Mouse (Mus musculus) gastrocnemius, postnatal 4 days (tissue): ENCODE measurements around the gene Akt1s1. TPM values are rescaled to one million over a fixed set of nuclear protein-coding genes. Genes with fewer than 3 reads are reported as not detected.

Experiments used
- DNase-seq, 2 experiments: peaks; one replicate each; pipeline ENCODE4 v3.0.0; 2021 to 2022; ENCODE audit warnings: low spot score in 2 of 2, mixed read lengths in 2 of 2
- long read RNA-seq, 2 experiments: library from polyadenylated mRNA; stranded (forward); transcript quantifications; one replicate each; pipeline ENCODE4 v2.0.0; 2021
- total RNA-seq, 2 experiments: library from RNA; stranded (reverse); gene quantifications; 2 replicates each; pipeline ENCODE4 v1.2.3; 2021

Gene Akt1s1
- 100 to 1,000 TPM in 1 of 2 experiments, 10 to 100 TPM in 1; 92.4 to 103 TPM for total RNA-seq
- long read RNA-seq, experiment 1, transcript Akt1s1-203 (5 exons, 1,160 nt), result minor isoform, 14 of 69 reads
- long read RNA-seq, experiment 1, transcript Akt1s1-204 (5 exons, 1,812 nt), result major isoform, 17 of 69 reads
- long read RNA-seq, experiment 1, transcript Akt1s1-202 (5 exons, 1,757 nt), result minor isoform, 5 of 69 reads
- long read RNA-seq, experiment 1, partial matches to known transcripts, result 11 of 69 reads
- long read RNA-seq, experiment 1, other reads (novel, unspliced or antisense), result 22 of 69 reads
- long read RNA-seq, experiment 2, transcript Akt1s1-204 (5 exons, 1,812 nt), result major isoform, 29 of 85 reads
- long read RNA-seq, experiment 2, transcript Akt1s1-203 (5 exons, 1,160 nt), result minor isoform, 14 of 85 reads
- long read RNA-seq, experiment 2, partial matches to known transcripts, result 17 of 85 reads
- long read RNA-seq, experiment 2, other reads (novel, unspliced or antisense), result 24 of 85 reads

DNA sequence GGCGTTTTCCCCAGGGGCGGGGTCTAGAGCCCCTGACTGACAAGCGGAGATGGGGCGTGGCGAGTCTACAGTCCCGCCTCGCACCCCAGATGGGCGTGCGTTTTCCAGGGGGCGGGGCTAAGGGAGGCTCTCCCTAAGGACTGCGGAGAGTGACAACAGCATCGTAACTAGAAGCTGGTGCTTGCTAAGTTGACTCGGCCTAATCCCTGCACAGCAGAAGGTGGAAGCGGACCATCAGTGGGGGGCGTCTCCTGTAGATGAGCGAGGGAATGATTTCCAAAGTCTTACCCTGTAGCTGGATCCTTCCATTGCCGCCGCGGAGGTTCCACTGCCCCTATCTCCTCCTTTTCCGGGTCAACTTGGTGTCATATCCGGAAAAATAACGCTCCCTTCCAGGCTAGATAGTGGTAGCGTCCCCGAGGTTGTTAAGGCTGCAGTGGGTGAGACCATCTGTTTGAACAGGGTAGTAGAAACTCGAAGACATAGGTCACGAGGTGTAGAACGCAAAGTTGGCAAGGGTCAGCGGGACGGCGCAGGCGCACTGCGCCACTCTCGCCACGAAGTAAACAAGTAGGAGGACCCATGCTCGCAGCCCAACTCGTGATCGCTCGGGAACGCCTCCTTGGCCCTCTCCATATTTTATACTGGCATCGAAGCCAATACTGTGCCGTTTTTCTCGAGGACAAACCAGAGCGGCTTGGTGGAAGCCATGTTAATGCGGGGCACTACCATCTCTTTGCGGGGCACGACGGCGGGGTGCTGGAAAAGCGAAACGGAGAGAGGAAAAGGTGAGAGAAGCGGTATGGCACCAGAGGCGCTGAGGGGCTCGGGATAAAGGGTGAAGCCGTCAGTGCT lies at the start of gene Akt1s1, which contains the start of gene Tbc1d17:
Akt1s1 (plus strand) TSS at position 431 of the 855 bp plus-strand sequence.
Tbc1d17 (minus strand) TSS at position 519 of the 855 bp plus-strand sequence.
- DNase-seq, result peak; percentile 98

DNA sequence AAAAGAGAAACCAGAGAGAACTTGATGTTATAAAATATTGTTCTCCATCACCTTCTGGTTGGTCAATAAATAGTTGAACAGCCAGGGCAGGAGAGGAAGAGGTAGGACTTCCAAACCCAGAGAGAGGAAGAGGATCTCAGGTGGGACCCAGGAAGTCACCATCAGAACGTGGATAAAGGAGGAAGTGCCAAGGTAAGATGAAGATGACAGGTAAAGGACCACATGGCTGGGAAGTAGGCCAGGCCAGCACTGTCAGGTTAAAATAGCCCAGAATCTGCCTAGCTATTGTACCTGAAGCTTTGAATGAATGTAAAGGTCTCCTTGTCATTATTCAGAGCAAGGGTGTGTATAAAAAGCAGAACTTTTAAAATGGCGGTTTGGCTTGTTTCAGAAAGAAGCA lies 39.9 kb upstream of the Akt1s1 start:
- DNase-seq, result no peak

DNA sequence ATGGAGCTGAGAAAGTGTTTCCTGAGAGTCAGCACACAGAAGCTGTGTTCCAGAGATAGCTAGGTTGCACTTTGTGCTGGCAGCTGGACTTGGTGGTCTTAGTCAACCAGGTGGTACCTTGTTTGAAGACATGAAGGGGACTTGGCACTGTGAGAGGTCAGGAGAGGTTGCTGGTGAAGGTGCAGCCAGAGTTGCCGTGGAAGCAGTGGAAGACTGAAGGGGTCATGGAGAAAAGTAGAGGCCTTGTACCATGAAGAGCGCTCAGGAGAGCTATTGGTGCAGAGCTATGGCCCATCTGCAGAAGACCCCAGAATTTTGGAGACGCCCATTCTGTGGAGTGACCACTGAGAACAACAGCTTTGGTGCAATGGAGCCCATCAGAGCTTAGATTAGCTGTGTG lies 39.3 kb upstream of the Akt1s1 start:
- no peak for DNase-seq

DNA sequence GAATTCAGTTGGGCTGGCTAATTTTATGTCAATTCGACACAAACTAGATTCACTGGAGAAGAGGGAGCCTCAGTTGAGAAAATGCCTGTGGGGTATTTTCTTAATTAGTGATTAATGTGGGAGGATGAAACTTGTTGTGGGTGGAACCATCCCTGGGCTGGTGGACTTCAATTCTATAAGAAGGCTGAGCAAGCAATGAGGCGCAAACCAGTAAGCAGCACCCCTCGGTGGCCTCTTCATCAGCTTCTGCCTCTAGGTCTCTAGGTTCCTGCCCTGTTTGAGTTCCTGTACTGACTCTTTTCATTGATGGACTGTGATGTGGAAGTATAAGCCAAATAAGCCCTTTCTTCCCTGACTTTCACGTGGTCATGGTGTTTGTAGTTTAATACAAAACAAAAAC lies 38.4 kb upstream of the Akt1s1 start:
- no peak for DNase-seq

DNA sequence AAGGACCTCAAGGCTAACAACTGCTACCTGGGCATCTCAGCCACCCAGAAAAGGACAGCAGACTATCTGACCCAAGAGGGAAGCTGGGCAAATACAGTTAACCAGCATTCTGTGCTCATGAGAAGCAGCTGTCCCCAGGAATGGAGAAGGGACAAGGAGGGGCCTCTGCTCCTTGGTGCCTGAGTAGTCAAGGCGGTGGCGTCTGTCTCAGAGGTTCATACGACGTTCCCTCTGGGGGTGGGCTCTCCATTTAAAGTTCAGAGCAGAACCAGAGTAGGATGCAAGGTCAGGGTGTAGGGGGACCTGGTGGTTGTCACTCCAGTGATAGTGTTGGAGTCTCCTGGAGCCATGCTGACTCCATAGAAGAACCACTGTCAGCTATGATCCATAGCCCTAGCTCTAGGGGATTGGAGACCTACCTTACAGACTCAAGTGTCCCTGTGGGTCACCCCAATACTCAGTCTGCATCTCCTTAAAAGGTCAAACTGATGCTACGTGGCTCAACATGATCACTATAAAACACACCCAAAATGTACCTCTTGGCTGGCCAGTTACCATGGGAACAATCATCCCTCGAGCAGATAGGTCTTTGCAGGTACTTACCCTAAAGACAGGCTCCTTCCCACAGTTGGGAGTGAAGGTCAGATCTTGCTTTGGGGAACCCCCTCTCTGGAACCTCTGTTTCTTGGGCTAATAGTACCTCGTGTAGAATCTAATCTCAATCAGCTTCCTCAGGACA lies 37.8 kb upstream of the Akt1s1 start:
- DNase-seq, result peak in 1 of 2 experiments; percentile 8

DNA sequence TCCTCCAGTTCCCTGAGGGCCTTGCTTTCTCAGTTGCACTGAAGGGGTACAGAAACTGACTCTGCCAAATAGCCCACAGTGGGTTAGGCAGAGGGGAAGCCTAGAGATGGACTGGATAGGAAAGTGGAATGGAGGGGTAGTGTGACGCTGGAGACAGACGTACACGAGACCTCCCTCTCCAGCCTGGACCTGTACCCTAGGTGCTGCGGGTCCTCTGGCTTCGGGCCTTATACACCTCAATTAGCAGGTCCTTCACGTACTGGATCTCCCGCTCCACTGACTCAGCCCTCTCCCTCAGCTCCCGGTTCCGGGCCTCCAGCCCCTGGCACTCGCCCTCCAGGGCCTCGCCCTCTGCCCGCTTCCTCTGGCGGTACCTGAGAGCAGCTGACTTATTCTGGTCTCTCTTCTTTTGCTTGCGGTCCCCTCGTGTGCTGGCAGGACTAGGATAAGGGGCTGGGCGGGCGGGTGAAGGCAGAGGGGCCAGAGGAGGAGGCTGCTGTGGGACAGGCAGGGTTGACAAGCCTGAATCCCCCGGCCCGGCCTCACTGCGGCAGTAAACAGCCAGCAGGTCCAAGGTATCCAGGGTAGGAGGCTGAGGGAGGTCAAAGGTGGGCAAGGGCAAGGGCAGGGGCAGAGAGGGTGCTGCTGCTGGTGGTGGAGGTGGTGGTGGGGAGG lies 36.0 kb upstream of the Akt1s1 start:
- DNase-seq, result no peak

DNA sequence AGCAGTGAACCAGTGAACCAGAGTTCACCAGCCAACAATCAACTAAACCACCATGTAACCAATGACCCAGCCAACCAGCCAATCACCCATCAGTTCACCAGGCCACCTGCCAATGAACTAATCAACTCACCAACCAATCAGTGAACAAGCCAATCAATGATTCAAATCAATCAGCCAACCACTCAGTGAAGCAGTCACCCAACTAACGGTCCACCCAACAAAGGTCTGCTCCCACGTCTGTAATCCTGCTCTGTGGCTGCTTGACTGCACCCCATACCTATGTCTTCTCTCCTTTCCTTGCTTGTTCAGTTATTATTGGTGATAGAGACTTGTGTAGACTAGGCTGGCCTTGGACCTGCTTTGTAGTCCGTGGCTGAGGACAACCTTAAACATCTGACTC lies 34.8 kb upstream of the Akt1s1 start:
- DNase-seq, result no peak

DNA sequence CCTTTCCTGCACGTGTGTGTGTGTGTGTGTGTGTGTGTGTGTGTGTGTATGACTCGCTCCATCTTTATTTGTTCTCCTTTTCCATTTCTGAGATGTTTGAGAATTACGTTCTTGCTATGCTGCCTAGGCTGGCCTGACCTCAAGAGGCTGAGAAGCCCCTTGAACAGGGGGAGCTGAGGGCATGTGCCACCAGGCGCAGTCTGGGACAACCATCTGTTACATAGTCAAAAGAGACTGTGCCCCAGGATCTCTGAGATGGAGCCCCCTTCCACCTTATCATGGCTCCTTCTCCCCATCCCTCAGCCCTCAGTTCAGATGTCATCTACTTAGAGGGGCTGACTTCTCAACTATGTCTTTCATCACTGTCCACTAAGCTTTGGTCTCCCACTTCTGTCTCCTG lies 34.4 kb upstream of the Akt1s1 start:
- no peak for DNase-seq

DNA sequence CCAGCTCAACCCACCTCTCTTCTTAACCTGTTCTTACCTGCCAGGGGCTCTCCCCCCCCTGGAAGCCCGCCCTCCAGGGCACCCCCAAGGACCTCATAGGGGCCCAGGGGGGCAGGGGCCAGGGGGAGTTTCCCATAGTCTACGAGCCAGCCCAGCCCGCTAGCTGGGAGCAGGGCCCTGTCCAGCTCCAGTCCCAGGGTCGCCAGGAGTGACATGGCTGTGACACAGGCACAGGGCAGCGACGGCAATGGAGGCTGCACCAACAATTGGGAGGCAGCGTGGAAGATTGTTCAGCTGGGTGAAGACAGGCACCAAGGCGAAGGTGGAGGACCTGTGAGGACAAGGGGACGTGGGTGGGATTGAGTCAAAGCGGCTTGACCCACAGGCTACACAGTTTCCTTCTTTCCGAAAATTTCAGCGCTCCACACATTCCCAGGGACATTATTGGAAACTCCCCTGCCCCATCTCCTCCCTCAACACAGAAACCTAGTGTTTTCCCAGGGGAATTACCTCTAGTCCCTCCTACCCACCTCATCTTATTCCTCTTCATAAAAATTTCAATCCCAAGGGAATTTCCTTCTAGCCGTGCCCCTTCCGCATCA lies 33.7 kb upstream of the Akt1s1 start:
- DNase-seq, result no peak

DNA sequence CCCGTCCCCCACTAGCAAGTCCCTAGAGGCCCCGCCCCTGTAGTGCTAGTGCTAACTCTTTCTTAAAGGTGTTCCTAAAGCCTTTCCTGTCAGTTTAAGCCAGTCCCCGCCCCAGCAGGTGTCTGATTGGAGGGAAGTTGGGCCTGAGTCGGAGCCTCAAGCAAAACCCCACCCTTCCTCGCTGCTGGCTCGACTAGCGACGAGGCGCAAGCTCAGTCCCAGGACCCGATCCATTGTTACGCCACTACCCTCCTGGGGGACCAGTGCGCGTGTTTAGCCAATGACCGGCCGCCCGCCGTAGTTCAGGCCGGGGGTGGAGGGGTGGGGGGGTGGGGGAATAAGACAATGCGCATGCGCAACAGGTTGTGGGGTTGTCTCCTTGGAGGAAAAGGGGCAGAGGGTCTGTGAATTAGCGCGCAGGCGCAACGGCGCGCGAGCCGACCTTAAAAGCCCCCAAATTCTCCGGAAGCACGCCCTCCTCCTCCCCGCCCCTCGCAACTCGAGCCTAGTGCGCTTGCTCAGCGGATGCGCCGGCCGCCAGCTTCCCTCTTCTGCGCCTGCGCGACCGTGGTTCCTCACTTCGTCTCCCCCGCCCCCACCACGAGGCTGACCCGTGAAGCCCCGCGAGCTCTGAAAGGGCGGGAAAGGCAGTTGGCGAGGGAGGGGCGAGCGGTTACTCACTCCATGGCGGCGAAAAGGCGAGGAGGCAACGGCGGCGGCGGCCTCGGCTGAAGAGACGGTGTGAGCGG lies 32.9 kb upstream of the Akt1s1 start, which contains the start of the genes Nup62 and Il4i1:
Nup62 (plus strand) TSS at position 368 of the 749 bp plus-strand sequence.
Il4i1 (plus strand) TSS at position 667 of the 749 bp plus-strand sequence.
- DNase-seq, result peak; percentile 99 to 100

DNA sequence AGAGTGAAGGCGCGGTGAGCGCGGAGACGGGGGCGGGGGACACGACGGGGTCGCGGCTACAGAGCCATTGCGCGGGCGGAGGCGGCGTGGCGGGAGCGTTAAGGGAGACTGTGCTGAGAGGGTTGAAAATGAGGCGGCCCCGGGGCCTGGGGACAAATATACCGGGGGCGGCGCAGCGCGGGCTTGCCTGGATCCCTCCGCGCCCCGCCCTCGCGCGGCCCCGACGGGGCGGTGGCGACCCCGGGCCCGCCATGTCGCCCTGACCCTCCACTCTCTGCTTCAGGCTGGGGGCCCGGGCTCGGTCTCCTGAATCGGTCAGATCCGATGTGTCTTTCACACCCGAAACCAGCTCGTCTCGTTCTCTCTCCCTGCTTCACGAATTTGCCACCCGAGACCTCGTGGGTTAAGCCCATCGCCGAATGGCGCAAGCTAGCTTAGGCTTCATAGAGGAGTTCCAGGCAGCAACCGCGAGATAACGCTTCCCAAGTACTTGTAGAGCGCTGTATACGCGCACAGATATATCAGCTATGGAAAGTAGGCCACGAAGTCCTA lies 32.2 kb upstream of the Akt1s1 start, which contains the start of gene Atf5:
Atf5 (minus strand) TSS at position 189 of the 552 bp plus-strand sequence.
- DNase-seq, result peak; percentile 75 to 80

DNA sequence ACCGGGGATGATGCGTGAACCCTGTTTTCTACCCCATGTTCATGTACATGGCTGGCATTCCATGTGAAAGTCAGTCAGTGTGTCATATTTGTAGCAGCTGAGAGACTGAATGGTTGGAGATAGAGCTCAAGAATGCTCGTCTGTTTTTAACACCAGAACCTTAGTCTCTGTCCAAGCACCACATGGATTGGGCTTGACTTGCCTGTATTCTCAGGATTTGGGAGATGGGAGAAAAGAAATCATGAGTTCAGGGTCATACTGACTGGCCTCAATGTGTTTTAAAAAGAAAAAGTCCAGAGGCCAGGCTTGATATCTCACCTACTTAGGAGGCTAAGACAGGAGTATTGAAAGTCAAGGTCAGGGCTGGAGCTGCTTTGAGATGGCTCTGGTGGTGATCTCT lies 31.4 kb upstream of the Akt1s1 start:
- peak in 1 of 2 experiments; percentile 1 for DNase-seq

DNA sequence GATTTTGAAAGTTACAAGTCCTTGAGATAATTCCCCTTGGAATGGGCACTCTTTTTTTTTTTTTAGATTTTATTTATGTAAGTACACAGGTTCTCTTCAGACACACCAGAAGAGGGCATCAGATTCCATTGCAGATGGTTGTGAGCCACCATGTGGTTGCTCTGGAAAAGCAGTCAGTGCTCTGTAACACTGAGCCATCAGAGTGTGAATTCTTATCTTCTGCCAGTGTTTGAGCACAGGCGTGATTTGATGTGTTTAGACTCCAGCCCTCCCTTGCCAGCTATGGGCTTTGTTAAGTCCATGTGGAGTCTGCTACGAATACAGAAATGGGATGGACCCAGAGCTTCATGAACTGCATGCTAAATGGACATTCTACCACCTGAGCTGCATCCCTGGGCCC lies 30.6 kb upstream of the Akt1s1 start:
- peak; percentile 6 to 10 for DNase-seq

DNA sequence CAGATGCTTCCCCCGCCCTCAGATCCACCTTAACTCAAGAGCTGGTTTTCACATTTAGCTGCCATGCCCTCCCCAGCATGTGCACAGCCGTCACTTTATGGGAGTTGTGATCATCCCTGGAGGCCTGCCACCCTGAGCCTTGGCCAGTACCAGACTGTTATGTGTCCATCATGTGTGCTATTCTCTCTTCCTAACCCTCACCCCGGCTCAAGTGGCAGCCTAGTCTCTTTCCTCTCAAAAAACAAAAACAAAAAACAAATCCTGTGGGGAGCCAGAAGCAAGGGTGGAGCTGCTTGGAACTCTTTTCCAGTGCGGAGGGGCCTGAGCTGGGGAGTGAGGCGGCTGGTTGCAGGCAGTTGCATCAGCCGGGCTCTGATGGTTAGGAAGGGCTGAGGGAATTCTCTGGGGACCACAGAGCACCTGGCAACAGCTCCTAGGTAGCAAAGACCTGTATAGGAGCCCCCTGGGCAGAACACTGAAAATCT lies 30.0 kb upstream of the Akt1s1 start:
- DNase-seq, result peak; percentile 23 to 57

DNA sequence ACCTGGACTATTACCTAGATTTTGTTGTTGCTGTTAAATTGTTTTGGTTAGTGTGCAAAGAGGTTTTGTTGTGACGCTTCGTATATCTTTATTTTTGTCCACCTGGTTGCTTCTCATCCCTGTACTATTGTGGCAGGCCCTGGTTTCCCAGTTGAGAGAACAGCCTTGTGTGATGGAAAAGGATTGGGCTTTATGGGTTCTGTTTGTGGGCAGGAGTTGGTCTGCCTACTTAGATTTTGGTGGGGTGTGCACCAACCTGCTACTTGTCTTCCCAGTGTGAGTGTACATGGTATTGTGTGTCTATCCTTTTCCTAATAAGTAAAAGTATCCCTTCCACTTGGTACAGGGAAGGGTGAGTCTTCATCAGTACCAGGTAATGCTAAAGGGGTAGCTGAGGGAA lies 29.4 kb upstream of the Akt1s1 start:
- DNase-seq, result peak; percentile 5 to 14

DNA sequence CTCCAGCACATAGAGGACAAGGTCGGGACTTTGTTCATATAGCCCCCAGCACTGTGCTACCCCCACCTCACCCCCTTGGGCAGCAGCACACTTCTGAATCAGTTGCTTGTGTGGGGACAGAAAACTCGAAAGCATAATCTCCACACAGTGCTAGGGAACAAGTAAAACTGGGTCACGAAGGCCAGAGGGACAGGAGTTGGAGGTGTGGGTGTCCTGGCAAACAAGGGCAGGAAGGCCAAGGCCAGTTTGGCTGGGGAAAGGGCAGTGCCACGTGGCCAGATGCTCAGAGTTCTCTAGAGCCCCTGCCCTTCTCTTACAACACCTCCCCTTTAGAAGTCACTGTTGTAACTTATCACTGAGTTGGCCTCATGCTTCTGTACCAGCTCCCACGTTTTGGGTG lies 28.9 kb upstream of the Akt1s1 start:
- DNase-seq, result peak; percentile 6 to 13

DNA sequence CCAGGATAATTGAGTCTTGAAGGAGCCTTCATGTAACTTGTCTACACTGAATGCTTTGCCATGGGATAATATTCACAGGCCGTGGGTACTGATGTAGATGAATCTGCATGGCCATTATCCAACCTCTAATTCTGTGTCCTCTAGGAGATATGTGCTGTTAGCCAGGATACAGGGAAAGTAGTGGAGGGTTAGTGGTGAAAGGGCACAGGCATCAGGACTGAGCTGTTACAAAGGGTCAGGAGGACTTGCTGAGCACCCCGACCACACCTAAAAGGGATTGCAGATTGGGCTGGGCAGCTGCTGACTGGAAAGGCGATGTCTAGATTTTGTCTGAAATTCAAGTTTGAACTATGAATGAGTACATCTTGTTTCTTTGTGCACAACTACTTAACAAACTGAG lies 28.3 kb upstream of the Akt1s1 start:
- peak; percentile 4 to 5 for DNase-seq

DNA sequence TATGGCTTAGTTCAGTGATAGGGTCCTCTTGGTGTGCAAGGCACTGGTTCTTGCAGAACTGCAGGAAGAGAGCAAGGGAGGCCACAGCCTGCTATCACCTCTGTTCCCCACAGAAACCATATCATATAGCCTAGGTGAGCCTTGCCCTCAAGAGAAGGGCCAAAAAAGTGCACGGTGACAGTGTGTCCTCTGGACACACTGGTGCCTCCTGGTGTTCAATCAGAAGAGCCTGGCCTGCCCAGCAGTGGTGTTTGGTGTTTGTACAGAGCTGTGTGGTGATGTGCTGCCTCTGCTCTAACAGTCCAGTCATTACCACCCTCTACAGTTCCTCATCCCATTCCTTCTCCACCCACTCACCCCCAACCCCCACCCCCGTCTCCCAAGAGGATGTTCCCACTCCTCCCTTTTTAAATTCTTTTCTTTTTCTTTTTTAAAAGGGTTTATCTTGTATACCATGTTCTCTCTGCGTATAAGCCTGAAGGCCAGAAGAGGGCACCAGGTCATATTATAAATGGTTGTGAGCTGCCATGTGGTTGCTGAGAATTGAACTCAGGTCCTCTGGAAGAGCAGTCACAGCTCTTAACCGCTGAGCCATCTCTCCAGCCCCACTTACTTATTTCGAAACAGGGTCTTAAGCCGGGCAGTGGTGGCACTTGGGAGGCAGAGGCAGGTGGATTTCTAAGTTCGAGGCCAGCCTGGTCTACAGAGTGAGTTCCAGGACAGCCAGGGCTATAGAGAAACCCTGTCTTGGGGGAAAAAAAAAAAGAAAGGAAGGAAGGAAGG lies 26.9 kb upstream of the Akt1s1 start:
- peak; percentile 5 to 9 for DNase-seq
